Mouse (Mus musculus): Measurements from ENCODE around the gene N4bp1.

Gene N4bp1

GRCm38 (mm10) chr8:86825674-86826448, 59.2 kb downstream of the N4bp1 start:
- DNase-seq (ENCODE audit: low spot score in 2 of 2), result no peak

- DNase-seq (ENCODE audit: low spot score in 2 of 2), result no peak
Measured at GRCm38 (mm10) chr8:86824735-86825134, 60.3 kb downstream of the N4bp1 start.

GRCm38 (mm10) chr8:86820756-86821201, 64.3 kb downstream of the N4bp1 start:
- DNase-seq (ENCODE audit: low spot score in 2 of 2), result no peak

- no peak for DNase-seq (ENCODE audit: low spot score in 2 of 2)
Measured at GRCm38 (mm10) chr8:86820186-86820755, 64.8 kb downstream of the N4bp1 start.

GRCm38 (mm10) chr8:86819426-86819825, 65.6 kb downstream of the N4bp1 start:
- no peak for DNase-seq (ENCODE audit: low spot score in 2 of 2)

- no peak for DNase-seq (ENCODE audit: low spot score in 2 of 2)
Measured at GRCm38 (mm10) chr8:86808990-86809960, 75.8 kb downstream of the N4bp1 start.

GRCm38 (mm10) chr8:86808239-86808638, 76.8 kb downstream of the N4bp1 start:
- DNase-seq (ENCODE audit: low spot score in 2 of 2), result no peak

GRCm38 (mm10) chr8:86801988-86802387, 83.1 kb downstream of the N4bp1 start:
- no peak for DNase-seq (ENCODE audit: low spot score in 2 of 2)

- no peak for DNase-seq (ENCODE audit: low spot score in 2 of 2)
Measured at GRCm38 (mm10) chr8:86800966-86801365, 84.1 kb downstream of the N4bp1 start.

GRCm38 (mm10) chr8:86798141-86798540, 86.9 kb downstream of the N4bp1 start:
- DNase-seq (ENCODE audit: low spot score in 2 of 2), result no peak

GRCm38 (mm10) chr8:86797705-86798104, 87.4 kb downstream of the N4bp1 start:
- DNase-seq (ENCODE audit: low spot score in 2 of 2), result no peak

GRCm38 (mm10) chr8:86794716-86795115, 90.3 kb downstream of the N4bp1 start:
- DNase-seq (ENCODE audit: low spot score in 2 of 2), result no peak

- no peak for DNase-seq (ENCODE audit: low spot score in 2 of 2)
Measured at GRCm38 (mm10) chr8:86791542-86791941, 93.5 kb downstream of the N4bp1 start.

- no peak for DNase-seq (ENCODE audit: low spot score in 2 of 2)
Measured at GRCm38 (mm10) chr8:86789576-86789975, 95.5 kb downstream of the N4bp1 start.

GRCm38 (mm10) chr8:86787891-86788420, 97.1 kb downstream of the N4bp1 start:
- DNase-seq (ENCODE audit: low spot score in 2 of 2), result no peak

GRCm38 (mm10) chr8:86786498-86786897, 98.6 kb downstream of the N4bp1 start:
- no peak for DNase-seq (ENCODE audit: low spot score in 2 of 2)

- DNase-seq (ENCODE audit: low spot score in 2 of 2), result no peak
Measured at GRCm38 (mm10) chr8:86781094-86781493, 104.0 kb downstream of the N4bp1 start.

- DNase-seq (ENCODE audit: low spot score in 2 of 2), result no peak
Measured at GRCm38 (mm10) chr8:86779207-86779606, 105.9 kb downstream of the N4bp1 start.

GRCm38 (mm10) chr8:86769945-86770715, 114.9 kb downstream of the N4bp1 start:
- no peak for DNase-seq (ENCODE audit: low spot score in 2 of 2)

- DNase-seq (ENCODE audit: low spot score in 2 of 2), result peak in 1 of 2 experiments; percentile 59
Measured at GRCm38 (mm10) chr8:86768499-86768898, 116.6 kb downstream of the N4bp1 start.

- DNase-seq (ENCODE audit: low spot score in 2 of 2), result no peak
Measured at GRCm38 (mm10) chr8:86766548-86767211, 118.4 kb downstream of the N4bp1 start.

All from left cerebral cortex, adult 9 months (tissue).